Mouse (Mus musculus): ENCODE measurements at regions not wholly inside any gene's neighbourhood (a gene's known extent, or its start where the extent isn't known, plus 50 kb on each side); places are given as distances from the start of the nearest gene placed in this dataset.

- no peak for DNase-seq (ENCODE audit: low spot score)
Measured at GRCm38 (mm10) chr4:124323589-124323988, 287.0 kb downstream of the 3100002H09Rik start.

- DNase-seq (ENCODE audit: low spot score) = no peak
Measured at GRCm38 (mm10) chr4:124321221-124321620, 289.4 kb downstream of the 3100002H09Rik start.

GRCm38 (mm10) chr4:124317042-124317441 is 293.6 kb downstream of the 3100002H09Rik start:
- DNase-seq (ENCODE audit: low spot score) = peak; percentile 69

- DNase-seq (ENCODE audit: low spot score) = no peak
Measured at GRCm38 (mm10) chr4:124311657-124312056, 298.9 kb downstream of the 3100002H09Rik start.

GRCm38 (mm10) chr4:124310594-124310993 is 300.0 kb downstream of the 3100002H09Rik start:
- no peak for DNase-seq (ENCODE audit: low spot score)

GRCm38 (mm10) chr4:124305871-124306555 is 304.6 kb downstream of the 3100002H09Rik start:
- DNase-seq (ENCODE audit: low spot score) = no peak

- DNase-seq (ENCODE audit: low spot score) = no peak
Measured at GRCm38 (mm10) chr4:124302950-124303349, 307.7 kb downstream of the 3100002H09Rik start.

- no peak for DNase-seq (ENCODE audit: low spot score)
Measured at GRCm38 (mm10) chr4:124298667-124299437, 311.8 kb downstream of the 3100002H09Rik start.

GRCm38 (mm10) chr4:124292254-124292653 is 318.3 kb downstream of the 3100002H09Rik start:
- no peak for DNase-seq (ENCODE audit: low spot score)

GRCm38 (mm10) chr4:124291767-124292166 is 318.8 kb downstream of the 3100002H09Rik start:
- no peak for DNase-seq (ENCODE audit: low spot score)

- DNase-seq (ENCODE audit: low spot score) = no peak
Measured at GRCm38 (mm10) chr4:124287471-124287870, 323.1 kb downstream of the 3100002H09Rik start.

- DNase-seq (ENCODE audit: low spot score) = no peak
Measured at GRCm38 (mm10) chr4:124278681-124279080, 331.9 kb downstream of the 3100002H09Rik start.

- DNase-seq (ENCODE audit: low spot score) = no peak
Measured at GRCm38 (mm10) chr4:124277456-124278181, 333.0 kb downstream of the 3100002H09Rik start.

GRCm38 (mm10) chr4:124276741-124277455 is 333.7 kb downstream of the 3100002H09Rik start:
- no peak for DNase-seq (ENCODE audit: low spot score)

- DNase-seq (ENCODE audit: low spot score) = no peak
Measured at GRCm38 (mm10) chr4:124272002-124272401, 338.6 kb downstream of the 3100002H09Rik start.

- no peak for DNase-seq (ENCODE audit: low spot score)
Measured at GRCm38 (mm10) chr4:124268404-124268803, 342.2 kb downstream of the 3100002H09Rik start.

GRCm38 (mm10) chr4:124266573-124266972 is 344.0 kb downstream of the 3100002H09Rik start:
- DNase-seq (ENCODE audit: low spot score) = no peak

- DNase-seq (ENCODE audit: low spot score) = no peak
Measured at GRCm38 (mm10) chr4:124265527-124265926, 345.1 kb downstream of the 3100002H09Rik start.

GRCm38 (mm10) chr4:124257006-124257405 is 339.2 kb upstream of the 4930535I16Rik start:
- DNase-seq (ENCODE audit: low spot score) = no peak

- DNase-seq (ENCODE audit: low spot score) = no peak
Measured at GRCm38 (mm10) chr4:124256515-124256914, 338.7 kb upstream of the 4930535I16Rik start.

GRCm38 (mm10) chr4:124255183-124255543 is 337.3 kb upstream of the 4930535I16Rik start:
- DNase-seq (ENCODE audit: low spot score) = no peak

All from yolk sac, embryonic 10.5 days (tissue).